In genomic region chr17:64286836-64287235, GRCm38 (mm10) we compare ENCODE assay signal across 29 mouse cellular contexts.
"Had no signal": no experiment of that assay in that cellular context is flagged by ENCODE, and none has a peak within 500 bp of the region (broad histone marks: within the 10 kb centered on the region; RNA-seq: fewer than 3 reads in every experiment).

No protein-coding gene starts in this region.

- DNase-seq: cerebellum, adult 18-20 months; cerebellum, adult 2 months; cerebellum, adult 8-10 months; cerebellum, adult 9-10 months; cerebellum, adult 9-11 months; cerebellum, postnatal 10 days; cerebellum, postnatal 14 days; cerebellum, postnatal 25 days; cerebellum, postnatal 36 days; embryo, embryonic 11 days; forebrain, postnatal 0 days; gastrocnemius, adult 2 months; gastrocnemius, postnatal 10 days; gastrocnemius, postnatal 14 days; gastrocnemius, postnatal 25 days; gastrocnemius, postnatal 36 days; heart, adult 11 months; heart, adult 18-20 months; heart, adult 2 months had no signal

- H3K27ac ChIP-seq: embryonic facial prominence, embryonic 10.5 days; embryonic facial prominence, embryonic 12.5 days; embryonic facial prominence, embryonic 13.5 days; embryonic facial prominence, embryonic 15.5 days; forebrain, embryonic 10.5 days; forebrain, embryonic 13.5 days; forebrain, embryonic 15.5 days; gastrocnemius, adult 2 months; heart, adult 2 months had no signal

- H3K9ac ChIP-seq: embryonic facial prominence, embryonic 12.5 days; embryonic facial prominence, embryonic 13.5 days; embryonic facial prominence, embryonic 15.5 days; forebrain, embryonic 13.5 days; forebrain, embryonic 15.5 days; forebrain, postnatal 0 days had no signal

- ATAC-seq: forebrain, embryonic 13.5 days; forebrain, embryonic 14.5 days; forebrain, embryonic 15.5 days; forebrain, embryonic 16.5 days; forebrain, postnatal 0 days had no signal

- H3K27me3 ChIP-seq: embryonic facial prominence, embryonic 12.5 days; embryonic facial prominence, embryonic 13.5 days; embryonic facial prominence, embryonic 15.5 days; forebrain, embryonic 13.5 days; forebrain, embryonic 15.5 days had no signal

- H3K9me3 ChIP-seq: embryonic facial prominence, embryonic 10.5 days; embryonic facial prominence, embryonic 12.5 days; embryonic facial prominence, embryonic 13.5 days; embryonic facial prominence, embryonic 15.5 days; forebrain, embryonic 10.5 days; forebrain, embryonic 13.5 days; forebrain, embryonic 15.5 days had no signal

- H3K4me2 ChIP-seq: embryonic facial prominence, embryonic 12.5 days; embryonic facial prominence, embryonic 13.5 days; embryonic facial prominence, embryonic 15.5 days; forebrain, embryonic 13.5 days; forebrain, embryonic 15.5 days had no signal

- H3K4me1 ChIP-seq: embryonic facial prominence, embryonic 10.5 days; embryonic facial prominence, embryonic 12.5 days; embryonic facial prominence, embryonic 13.5 days; embryonic facial prominence, embryonic 15.5 days; forebrain, embryonic 10.5 days; forebrain, embryonic 13.5 days; forebrain, embryonic 15.5 days had no signal

- H3K4me3 ChIP-seq: embryonic facial prominence, embryonic 10.5 days; embryonic facial prominence, embryonic 12.5 days; embryonic facial prominence, embryonic 13.5 days; embryonic facial prominence, embryonic 15.5 days; erythroblast, embryonic 14.5 days; forebrain, embryonic 10.5 days; forebrain, embryonic 13.5 days; forebrain, embryonic 15.5 days; gastrocnemius, adult 2 months; heart, adult 2 months had no signal
